Mouse (Mus musculus) stomach, embryonic 15.5 days (tissue): ENCODE data around the gene Zmynd10. TPM values are rescaled to one million over a fixed set of nuclear protein-coding genes. Genes with fewer than 3 reads are reported as not detected.

Experiments used
- ATAC-seq: fragments of 200-750 bp; cut with Nextera tagmentation; 2 replicates; pipeline ENCODE4 v1.8.0; 2017; ENCODE audit warnings: low read depth, moderate number of reproducible peaks, moderate TSS enrichment; ENCODE audit not compliant: insufficient read depth, low FRiP score
- H3K27ac ChIP-seq: fragments of 300-500 bp; sonication (generic); 2 replicates; pipeline ENCODE4 v1.5.1; 2015; ENCODE audit warnings: mild to moderate bottlenecking, inconsistent platforms
- H3K27me3 ChIP-seq: fragments of 300-500 bp; sonication (generic); replicated peaks from 2 replicates; pipeline ENCODE4 v1.6.1; 2015; ENCODE audit warnings: inconsistent platforms
- H3K36me3 ChIP-seq: fragments of 300-500 bp; sonication (generic); 2 replicates; pipeline ENCODE4 v1.6.1; 2015; ENCODE audit warnings: inconsistent platforms
- H3K4me1 ChIP-seq: fragments of 300-500 bp; sonication (generic); 2 replicates; pipeline ENCODE4 v1.6.1; 2015; ENCODE audit warnings: inconsistent platforms
- H3K4me2 ChIP-seq: fragments of 300-500 bp; sonication (generic); 2 replicates; pipeline ENCODE4 v1.6.1; 2015; ENCODE audit warnings: mild to moderate bottlenecking, inconsistent platforms
- H3K4me3 ChIP-seq: fragments of 300-500 bp; sonication (generic); replicated peaks from 2 replicates; pipeline ENCODE4 v1.5.1; 2015; ENCODE audit warnings: inconsistent platforms
- H3K9ac ChIP-seq: fragments of 300-500 bp; sonication (generic); 2 replicates; pipeline ENCODE4 v1.6.1; 2015; ENCODE audit warnings: inconsistent platforms
- H3K9me3 ChIP-seq: fragments of 300-500 bp; sonication (generic); 2 replicates; pipeline ENCODE4 v1.6.1; 2016; ENCODE audit warnings: inconsistent platforms
- WGBS: fragments of 180-500 bp; shearing (Covaris S2); methylation state at CpG from one replicate; pipeline ENCODE4 v1.1.7; 2015; 5-methylcytosine and 5-hydroxymethylcytosine counted together
- polyA plus RNA-seq: library from polyadenylated mRNA; unstranded; fragments of >200 nt; fragmentation: Nextera tagmentation; extraction: Ambion mirVana; gene quantifications from 2 replicates; pipeline ENCODE4 v1.2.1, GENCODE M21; 2015

Zmynd10 gene
- polyA plus RNA-seq, 1 experiment from 2014 or later, result 0.94 TPM

GRCm38 (mm10) chr9:107550491-107551116, 3.5 kb downstream of the Zmynd10 start:
- Histone ChIP-seq H3K9ac (peak overlapping the region; percentile 57; the same call in 1 of the 2 replicates), H3K27ac (peak overlapping the region; percentile 82; the same call in 1 of the 2 replicates), H3K4me2 (peak overlapping the region; percentile 95), H3K9me3 (no peaks in the 10 kb centered on the region), H3K27me3 (no peaks in the 10 kb centered on the region), H3K4me3 (peak overlapping the region; percentile 55), H3K4me1 (peaks cover 55% of the 10 kb centered on the region), H3K36me3 (no peaks in the 10 kb centered on the region)
- WGBS, result 38% methylated on average over 23 of the region's 23 CpGs
- ATAC-seq, result no peak

DNA sequence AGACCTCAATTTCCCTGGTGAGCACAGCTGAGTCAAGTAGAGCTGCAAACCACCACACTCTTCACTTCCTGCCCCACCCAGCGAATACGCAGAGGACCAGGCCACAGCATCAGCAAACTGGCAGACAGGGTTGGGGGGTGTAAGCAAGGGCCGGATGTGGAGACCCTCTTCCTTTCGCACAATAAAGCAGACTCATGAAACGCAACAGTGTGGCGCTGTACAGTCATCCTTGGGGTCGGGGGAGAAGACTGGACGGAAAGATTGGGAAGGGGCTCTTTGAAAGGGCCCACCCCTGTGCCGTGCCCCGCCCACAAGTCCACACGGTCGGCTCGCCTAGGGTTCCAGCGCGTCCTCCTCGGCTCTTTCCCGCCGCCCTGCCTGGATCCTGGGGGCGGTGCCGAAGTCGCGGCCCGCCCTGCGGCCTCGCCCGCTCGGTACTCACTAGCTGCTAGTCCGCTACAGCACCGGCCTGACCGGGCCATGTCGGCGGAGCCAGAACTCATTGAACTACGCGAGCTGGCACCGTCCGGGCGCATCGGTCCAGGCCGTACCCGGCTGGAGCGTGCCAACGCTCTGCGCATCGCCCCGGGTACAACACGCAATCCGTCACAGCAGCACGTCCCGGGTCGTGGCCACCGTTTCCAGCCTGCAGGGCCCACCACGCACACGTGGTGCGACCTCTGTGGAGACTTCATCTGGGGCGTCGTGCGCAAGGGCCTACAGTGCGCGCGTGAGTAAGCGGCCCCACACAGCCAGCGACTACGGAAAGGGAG, 4.2 kb downstream of the Zmynd10 start, which contains the start of gene Rassf1:
Gene Rassf1 (plus strand): TSS at position 439 of the 773 bp plus-strand sequence.
- ATAC-seq, result peak; percentile 43
- Histone ChIP-seq H3K36me3 (no peaks in the 10 kb centered on the region), H3K9ac (peak within 1 kb of the TSS; percentile 57), H3K27ac (peak within 1 kb of the TSS; percentile 82), H3K4me3 (peak within 1 kb of the TSS; percentile 55), H3K4me2 (peak within 1 kb of the TSS; percentile 95), H3K4me1 (peaks cover 61% of the 10 kb centered on the region), H3K27me3 (no peaks in the 10 kb centered on the region), H3K9me3 (no peaks in the 10 kb centered on the region)
- under 1% methylated on average over 63 of the region's 63 CpGs for WGBS

DNA sequence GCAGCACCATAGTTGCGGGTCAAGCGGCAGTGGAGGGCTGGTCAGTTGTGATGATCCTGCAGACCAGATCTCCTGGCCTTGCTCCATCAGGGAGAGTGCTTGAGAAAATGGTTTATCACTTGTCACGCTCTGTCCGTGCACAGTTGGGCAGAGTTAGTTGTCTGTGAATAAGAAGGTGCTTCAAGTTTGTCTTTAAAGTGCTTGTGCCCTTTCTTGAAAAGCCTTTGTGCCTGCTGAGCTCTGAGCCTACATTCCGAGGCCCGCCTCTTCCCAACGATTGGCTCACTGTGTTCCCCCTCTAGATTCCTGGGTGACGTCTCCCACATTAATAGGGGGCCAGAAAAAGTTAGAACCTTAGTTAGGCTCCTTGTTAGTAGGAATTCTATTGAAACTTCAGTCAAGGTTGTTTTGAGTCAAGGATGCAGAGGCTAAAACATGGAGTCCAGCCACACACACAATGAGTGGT, 4.8 kb downstream of the Zmynd10 start:
- H3K9me3 ChIP-seq, result no peaks in the 10 kb centered on the region

DNA sequence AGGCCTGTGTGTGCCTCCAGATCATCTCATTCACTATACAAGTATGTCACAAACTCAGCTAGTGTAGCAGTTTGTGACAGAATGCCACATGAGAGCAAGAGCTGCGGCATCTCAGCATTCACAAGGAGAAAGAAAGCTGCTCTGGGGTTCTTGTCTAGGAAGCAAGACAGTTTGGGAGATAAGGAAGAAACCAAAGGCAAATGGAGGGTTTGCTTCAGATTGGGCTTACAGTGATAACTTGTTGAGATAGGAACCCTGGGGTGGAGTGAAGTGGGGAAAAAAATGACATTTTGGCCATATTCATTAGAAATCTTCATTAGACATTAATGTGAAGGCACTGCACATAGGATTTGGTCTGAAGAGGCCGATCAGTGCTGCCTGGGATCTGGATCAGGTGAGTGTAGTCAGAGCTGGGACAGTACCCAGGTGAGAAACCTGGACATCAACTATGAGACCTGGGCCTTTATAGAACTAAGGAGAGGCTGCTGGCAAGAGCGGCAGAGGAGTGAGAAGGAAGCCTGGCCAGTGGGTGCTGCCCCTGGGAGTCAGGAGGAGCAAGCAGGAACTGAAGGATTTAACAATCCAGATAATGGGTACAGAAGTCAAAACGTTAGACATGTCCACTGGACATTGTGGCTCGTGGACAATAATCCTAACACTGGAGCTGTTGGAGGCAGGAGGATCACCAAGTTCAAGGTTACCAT, 5.7 kb downstream of the Zmynd10 start:
- Histone ChIP-seq H3K9me3 (no peaks in the 10 kb centered on the region), H3K4me3 (peak overlapping the region; percentile 55), H3K4me2 (peak overlapping the region; percentile 95), H3K9ac (no peak overlapping the region), H3K27me3 (no peaks in the 10 kb centered on the region), H3K4me1 (peaks cover 57% of the 10 kb centered on the region), H3K36me3 (peaks cover 5% of the 10 kb centered on the region), H3K27ac (peak overlapping the region; percentile 82; the same call in 1 of the 2 replicates)
- WGBS, result 76% methylated on average over 5 of the region's 5 CpGs
- no peak for ATAC-seq

More for the DNA sequence above, 4.8 kb downstream of the Zmynd10 start:
- H3K9ac ChIP-seq, result peak overlapping the region; percentile 57
- 15% methylated on average over 8 of the region's 8 CpGs for WGBS
- peak overlapping the region; percentile 82 for H3K27ac ChIP-seq
- H3K4me1 ChIP-seq, result peaks cover 61% of the 10 kb centered on the region
- no peaks in the 10 kb centered on the region for H3K27me3 ChIP-seq
- ATAC-seq, result no peak
- H3K4me3 ChIP-seq, result peak overlapping the region; percentile 55
- H3K4me2 ChIP-seq, result peak overlapping the region; percentile 95
- no peaks in the 10 kb centered on the region for H3K36me3 ChIP-seq

GRCm38 (mm10) chr9:107553541-107554318, 6.6 kb downstream of the Zmynd10 start:
- 6% methylated on average over 37 of the region's 37 CpGs for WGBS
- Histone ChIP-seq H3K36me3 (peaks cover 14% of the 10 kb centered on the region), H3K27me3 (no peaks in the 10 kb centered on the region), H3K4me1 (peaks cover 57% of the 10 kb centered on the region), H3K4me2 (peak overlapping the region; percentile 95), H3K9me3 (no peaks in the 10 kb centered on the region), H3K9ac (peak overlapping the region; percentile 42; the same call in 1 of the 2 replicates), H3K27ac (peak overlapping the region; percentile 82), H3K4me3 (peak overlapping the region; percentile 63)
- ATAC-seq, result peak; percentile 20

GRCm38 (mm10) chr9:107554319-107554825, 7.3 kb downstream of the Zmynd10 start:
- under 1% methylated on average over 53 of the region's 53 CpGs for WGBS
- peaks cover 57% of the 10 kb centered on the region for H3K4me1 ChIP-seq

GRCm38 (mm10) chr9:107555031-107555457, 7.9 kb downstream of the Zmynd10 start:
- peak; percentile 7 for ATAC-seq
- 0% methylated on average over 23 of the region's 23 CpGs for WGBS
- peak overlapping the region; percentile 94 for H3K27ac ChIP-seq
- no peaks in the 10 kb centered on the region for H3K27me3 ChIP-seq
- H3K36me3 ChIP-seq, result peaks cover 27% of the 10 kb centered on the region
- peak overlapping the region; percentile 79 for H3K9ac ChIP-seq
- peak overlapping the region; percentile 63 for H3K4me3 ChIP-seq
- peak overlapping the region; percentile 72 for H3K4me2 ChIP-seq
- peaks cover 55% of the 10 kb centered on the region for H3K4me1 ChIP-seq
- H3K9me3 ChIP-seq, result no peaks in the 10 kb centered on the region

More at GRCm38 (mm10) chr9:107554319-107554825, 7.3 kb downstream of the Zmynd10 start:
- peak; percentile 88 for ATAC-seq
- H3K27ac ChIP-seq, result peak overlapping the region; percentile 94
- H3K4me3 ChIP-seq, result peak overlapping the region; percentile 63
- H3K4me2 ChIP-seq, result peak overlapping the region; percentile 95
- no peaks in the 10 kb centered on the region for H3K9me3 ChIP-seq
- H3K36me3 ChIP-seq, result peaks cover 20% of the 10 kb centered on the region
- H3K27me3 ChIP-seq, result no peaks in the 10 kb centered on the region
- peak overlapping the region; percentile 79 for H3K9ac ChIP-seq

- peaks cover 33% of the 10 kb centered on the region for H3K36me3 ChIP-seq
- peak overlapping the region; percentile 79 for H3K9ac ChIP-seq
- H3K27me3 ChIP-seq, result no peaks in the 10 kb centered on the region
- H3K4me2 ChIP-seq, result peak overlapping the region; percentile 72
- no peaks in the 10 kb centered on the region for H3K9me3 ChIP-seq
- ATAC-seq, result no peak
- H3K4me3 ChIP-seq, result peak overlapping the region; percentile 63
- H3K27ac ChIP-seq, result peak overlapping the region; percentile 94
- WGBS, result 41% methylated on average over 2 of the region's 2 CpGs
- H3K4me1 ChIP-seq, result peaks cover 48% of the 10 kb centered on the region
Measured at GRCm38 (mm10) chr9:107555701-107556100, 8.6 kb downstream of the Zmynd10 start.

- ATAC-seq, result no peak
- H3K4me3 ChIP-seq, result peak overlapping the region; percentile 63
- H3K9ac ChIP-seq, result no peak overlapping the region
- peaks cover 40% of the 10 kb centered on the region for H3K36me3 ChIP-seq
- H3K27me3 ChIP-seq, result no peaks in the 10 kb centered on the region
- H3K27ac ChIP-seq, result peak overlapping the region; percentile 41; the same call in 1 of the 2 replicates
- 66% methylated on average over 3 of the region's 3 CpGs for WGBS
- peak overlapping the region; percentile 72 for H3K4me2 ChIP-seq
- no peaks in the 10 kb centered on the region for H3K9me3 ChIP-seq
- H3K4me1 ChIP-seq, result peaks cover 42% of the 10 kb centered on the region
Measured at GRCm38 (mm10) chr9:107556346-107556745, 9.2 kb downstream of the Zmynd10 start.

DNA sequence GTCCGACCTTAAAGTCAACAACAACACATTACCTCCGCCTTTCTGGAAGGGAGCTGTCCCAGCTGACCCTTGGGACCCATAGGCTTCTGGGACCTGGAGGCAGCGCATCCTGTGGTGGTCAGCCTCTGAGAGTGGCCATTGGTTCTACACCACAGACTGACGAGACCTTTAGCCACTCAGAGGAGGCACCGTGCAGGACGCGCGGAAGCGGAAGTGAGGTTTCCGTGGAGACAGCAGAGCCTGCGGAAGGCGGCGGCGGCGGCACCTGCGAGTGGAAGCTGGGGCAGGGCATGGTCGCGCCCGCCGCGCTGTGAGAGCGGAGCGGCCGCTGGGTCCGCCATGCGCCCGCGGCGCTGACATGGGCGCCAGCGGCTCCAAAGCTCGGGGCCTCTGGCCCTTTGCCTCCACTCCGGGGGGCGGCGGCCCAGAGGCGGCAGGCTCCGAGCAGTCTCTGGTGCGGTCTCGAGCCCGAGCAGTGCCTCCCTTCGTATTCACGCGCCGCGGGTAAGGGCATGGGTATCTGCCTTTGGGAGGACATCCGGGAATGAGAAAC, 16.0 kb downstream of the Zmynd10 start, which contains the start of gene Tusc2:
Gene Tusc2 (plus strand): TSS at position 227 of the 553 bp plus-strand sequence.
- Histone ChIP-seq H3K27me3 (no peaks in the 10 kb centered on the region), H3K36me3 (peaks cover 49% of the 10 kb centered on the region), H3K27ac (peak within 1 kb of the TSS; percentile 46; the same call in 1 of the 2 replicates), H3K4me3 (peak within 1 kb of the TSS; percentile 73), H3K4me2 (peak within 1 kb of the TSS; percentile 78), H3K9ac (peak within 1 kb of the TSS; percentile 58), H3K4me1 (peaks cover 34% of the 10 kb centered on the region), H3K9me3 (no peaks in the 10 kb centered on the region)
- ATAC-seq, result peak; percentile 94
- 0% methylated on average over 46 of the region's 46 CpGs for WGBS
